Mouse (Mus musculus) MEL (cell line): ENCODE measurements around the gene T2. TPM values are rescaled to one million over a fixed set of nuclear protein-coding genes. Genes with fewer than 3 reads are reported as not detected.

ENCODE experiments used
- DNase-seq: peaks from one replicate; pipeline ENCODE4 v3.0.0; 2011; ENCODE audit warnings: low read depth, low spot score
- H3K27ac ChIP-seq: 2 replicates; pipeline ENCODE4 v1.5.1; 2012; ENCODE audit warnings: low read depth, mild to moderate bottlenecking, control low read depth, low read length, moderate library complexity; ENCODE audit not compliant: control insufficient read depth
- H3K27me3 ChIP-seq, 2 experiments: fragments of 150-350 bp in 1 of 2; sonication (generic) in 1 of 2; 2 replicates each; pipeline ENCODE4 v1.6.1; 2012; ENCODE audit warnings: low read length in 2 of 2, mild to moderate bottlenecking in 2 of 2, improper control_type of control experiment in 1 of 2, moderate library complexity in 1 of 2; ENCODE audit not compliant: insufficient read depth in 2 of 2, control insufficient read depth in 1 of 2
- H3K36me3 ChIP-seq, 2 experiments: 2 replicates each; pipeline ENCODE4 v1.6.1; 2012 to 2014; ENCODE audit warnings: low read length in 2 of 2, improper control_type of control experiment in 1 of 2, inconsistent platforms in 1 of 2, mild to moderate bottlenecking in 1 of 2; ENCODE audit not compliant: insufficient read depth in 2 of 2, control insufficient read depth in 1 of 2
- H3K4me1 ChIP-seq, 2 experiments: fragments of 150-350 bp in 1 of 2; sonication (generic) in 1 of 2; 2 replicates each; pipeline ENCODE4 v1.6.1; 2012; ENCODE audit warnings: low read length in 2 of 2, improper control_type of control experiment in 1 of 2, mild to moderate bottlenecking in 1 of 2; ENCODE audit not compliant: insufficient read depth in 2 of 2, control insufficient read depth in 1 of 2
- H3K4me3 ChIP-seq, 2 experiments: fragments of 150-350 bp in 1 of 2; sonication (generic) in 1 of 2; 2 replicates each; pipeline ENCODE4 v1.5.1; 2012; ENCODE audit warnings: low read depth in 2 of 2, low read length in 2 of 2, mild to moderate bottlenecking in 2 of 2, moderate library complexity in 2 of 2, control low read depth in 1 of 2, improper control_type of control experiment in 1 of 2; ENCODE audit not compliant: control insufficient read depth in 1 of 2, insufficient read depth in 1 of 2
- H3K79me2 ChIP-seq: 2 replicates; pipeline ENCODE4 v1.6.1; 2012; ENCODE audit warnings: mild to moderate bottlenecking, low read length, moderate library complexity; ENCODE audit not compliant: control insufficient read depth, poor library complexity, insufficient read depth
- H3K9ac ChIP-seq: 2 replicates; pipeline ENCODE4 v1.6.1; 2012; ENCODE audit warnings: low read depth, mild to moderate bottlenecking, control low read depth, low read length, moderate library complexity; ENCODE audit not compliant: control insufficient read depth, poor library complexity, severe bottlenecking
- H3K9me3 ChIP-seq: fragments of 150-350 bp; sonication (generic); replicated peaks from 2 replicates; pipeline ENCODE4 v1.6.1; 2012; ENCODE audit warnings: mild to moderate bottlenecking, low read length, improper control_type of control experiment, moderate library complexity; ENCODE audit not compliant: insufficient read depth
- CHD1 ChIP-seq: IDR thresholded peaks from 2 replicates; pipeline ENCODE4 v1.6.1; 2012; ENCODE audit warnings: low read depth, mild to moderate bottlenecking, inconsistent platforms, low read length, improper control_type of control experiment
- CTCF ChIP-seq, 3 experiments: IDR thresholded peaks in 2 of 3; conservative IDR thresholded peaks in 1 of 3; 2 replicates each; pipeline ENCODE4 v1.5.1; 2011 to 2012; ENCODE audit warnings: low read length in 3 of 3, low read depth in 2 of 3, mild to moderate bottlenecking in 2 of 3, improper control_type of control experiment in 1 of 3, inconsistent platforms in 1 of 3, mixed read lengths in 1 of 3, moderate library complexity in 1 of 3; ENCODE audit not compliant: control insufficient read depth in 1 of 3, insufficient read depth in 1 of 3, poor library complexity in 1 of 3, severe bottlenecking in 1 of 3
- E2F4 ChIP-seq: IDR thresholded peaks from 2 replicates; pipeline ENCODE4 v1.6.1; 2011; ENCODE audit warnings: low read depth, low read length, improper control_type of control experiment, borderline replicate concordance
- ELF1 ChIP-seq: IDR thresholded peaks from 2 replicates; pipeline ENCODE4 v1.6.1; 2014; ENCODE audit warnings: low read depth, mild to moderate bottlenecking, inconsistent platforms, low read length, improper control_type of control experiment, moderate library complexity
- EP300 ChIP-seq, 2 experiments: IDR thresholded peaks; 2 replicates each; pipeline ENCODE4 v1.6.1; 2011; ENCODE audit warnings: improper control_type of control experiment in 2 of 2, low read length in 2 of 2, low read depth in 1 of 2, mild to moderate bottlenecking in 1 of 2
- ETS1 ChIP-seq: IDR thresholded peaks from 2 replicates; pipeline ENCODE4 v1.6.1; 2012; ENCODE audit warnings: low read depth, mild to moderate bottlenecking, inconsistent platforms, low read length, improper control_type of control experiment, moderate library complexity
- GABPA ChIP-seq: IDR thresholded peaks from 2 replicates; pipeline ENCODE4 v1.6.1; 2012; ENCODE audit warnings: low read depth, mild to moderate bottlenecking, inconsistent platforms, low read length, improper control_type of control experiment, moderate library complexity
- KAT2A ChIP-seq: conservative IDR thresholded peaks from 2 replicates; pipeline ENCODE4 v1.6.1; 2012; ENCODE audit warnings: low read depth, low read length, improper control_type of control experiment, inconsistent platforms
- MAFK ChIP-seq: IDR thresholded peaks from 2 replicates; pipeline ENCODE4 v1.6.1; 2011; ENCODE audit warnings: low read depth, mild to moderate bottlenecking, low read length, improper control_type of control experiment, borderline replicate concordance
- MAX ChIP-seq: IDR thresholded peaks from 2 replicates; pipeline ENCODE4 v1.6.1; 2011; ENCODE audit warnings: low read length, improper control_type of control experiment
- MAZ ChIP-seq: IDR thresholded peaks from 2 replicates; pipeline ENCODE4 v1.6.1; 2012; ENCODE audit warnings: low read depth, mild to moderate bottlenecking, inconsistent platforms, low read length, improper control_type of control experiment
- MEF2A ChIP-seq: IDR thresholded peaks from 2 replicates; pipeline ENCODE4 v1.6.1; 2014; ENCODE audit warnings: low read depth, mild to moderate bottlenecking, inconsistent platforms, low read length, improper control_type of control experiment; ENCODE audit not compliant: poor library complexity, insufficient replicate concordance, severe bottlenecking; ENCODE audit errors: extremely low read depth
- MXI1 ChIP-seq: IDR thresholded peaks from 2 replicates; pipeline ENCODE4 v1.6.1; 2011; ENCODE audit warnings: mild to moderate bottlenecking, low read depth, low read length, improper control_type of control experiment
- NRF1 ChIP-seq: IDR thresholded peaks from 2 replicates; pipeline ENCODE4 v1.6.1; 2014; ENCODE audit warnings: low read depth, mild to moderate bottlenecking, inconsistent platforms, low read length, improper control_type of control experiment, moderate library complexity; ENCODE audit not compliant: poor library complexity, insufficient read depth, severe bottlenecking
- POLR2AphosphoS2 ChIP-seq: IDR thresholded peaks from 2 replicates; pipeline ENCODE4 v1.6.1; 2011; ENCODE audit warnings: low read length, improper control_type of control experiment
- RAD21 ChIP-seq: IDR thresholded peaks from 2 replicates; pipeline ENCODE4 v1.6.1; 2011; ENCODE audit warnings: mild to moderate bottlenecking, low read depth, low read length, improper control_type of control experiment
- SIN3A ChIP-seq: IDR thresholded peaks from 2 replicates; pipeline ENCODE4 v1.6.1; 2012; ENCODE audit warnings: low read length, improper control_type of control experiment, inconsistent platforms
- SMC3 ChIP-seq: IDR thresholded peaks from 2 replicates; pipeline ENCODE4 v1.6.1; 2011; ENCODE audit warnings: low read depth, low read length, improper control_type of control experiment
- TCF12 ChIP-seq: IDR thresholded peaks from 2 replicates; pipeline ENCODE4 v1.6.1; 2014; ENCODE audit warnings: low read depth, mild to moderate bottlenecking, inconsistent platforms, low read length, improper control_type of control experiment, moderate library complexity
- USF2 ChIP-seq, 2 experiments: IDR thresholded peaks; 2 replicates each; pipeline ENCODE4 v1.6.1; 2011 to 2012; ENCODE audit warnings: improper control_type of control experiment in 2 of 2, low read length in 2 of 2, borderline replicate concordance in 1 of 2, inconsistent platforms in 1 of 2, low read depth in 1 of 2, mild to moderate bottlenecking in 1 of 2; ENCODE audit not compliant: insufficient read depth in 1 of 2
- ZC3H11A ChIP-seq: IDR thresholded peaks from 2 replicates; pipeline ENCODE4 v1.6.1; 2012; ENCODE audit warnings: low read depth, mild to moderate bottlenecking, inconsistent platforms, low read length, improper control_type of control experiment
- ZKSCAN1 ChIP-seq: IDR thresholded peaks from 2 replicates; pipeline ENCODE4 v1.6.1; 2012; ENCODE audit warnings: low read depth, mild to moderate bottlenecking, inconsistent platforms, low read length, improper control_type of control experiment, moderate library complexity
- polyA plus RNA-seq, 2 experiments: library from polyadenylated mRNA; stranded (reverse) in 1 of 2; unstranded in 1 of 2; fragments of >175 nt in 1 of 2; fragments of >200 nt in 1 of 2; gene quantifications; 2 replicates each; pipeline versions ENCODE4 v1.2.1 to v1.2.4; 2012; ENCODE audit warnings: low replicate concordance in 2 of 2, low read depth in 1 of 2; ENCODE audit not compliant: insufficient read length in 2 of 2, insufficient read depth in 1 of 2, missing spikeins in 1 of 2
- total RNA-seq: library from RNA; depleted of rRNA; stranded (reverse); fragments of 300-350 nt; gene quantifications from 2 replicates; pipeline ENCODE4 v1.2.3, GENCODE M21; 2012

T2 gene
- total and polyA plus RNA-seq, 3 experiments, result 0.15 TPM; not detected in 2

GRCm38 (mm10) chr17:8343416-8343815 lies 12.4 kb upstream of the T2 start:
- Histone ChIP-seq H3K27me3 (no peaks in the 10 kb centered on the region), H3K9ac (no peak overlapping the region), H3K36me3 (no peaks in the 10 kb centered on the region), H3K4me3 (no peak overlapping the region), H3K9me3 (no peaks in the 10 kb centered on the region), H3K4me1 (no peaks in the 10 kb centered on the region), H3K79me2 (no peaks in the 10 kb centered on the region), H3K27ac (no peak overlapping the region)
- TF ChIP-seq EP300 (IDR thresholded peaks at IDR 0.05; ENCODE audit: low read depth in 1 of 2, low read length in 2 of 2), result no peak
- TF ChIP-seq USF2 (IDR thresholded peaks at IDR 0.05; ENCODE audit: borderline replicate concordance in 1 of 2, insufficient read depth in 1 of 2, low read depth in 1 of 2, low read length in 2 of 2), result no peak
- no peak for TF ChIP-seq NRF1
- no peak for TF ChIP-seq E2F4
- no peak for TF ChIP-seq KAT2A
- TF ChIP-seq TCF12, result no peak
- no peak for TF ChIP-seq SIN3A
- no peak for TF ChIP-seq GABPA
- TF ChIP-seq MXI1, result no peak
- TF ChIP-seq MAFK, result no peak
- TF ChIP-seq ZC3H11A, result no peak
- no peak for TF ChIP-seq MEF2A
- TF ChIP-seq CHD1, result no peak
- no peak for DNase-seq

- no peaks in the 10 kb centered on the region for H3K79me2 ChIP-seq
- no peaks in the 10 kb centered on the region for H3K9me3 ChIP-seq
- TF ChIP-seq ZC3H11A, result no peak
- TF ChIP-seq ETS1, result no peak
- no peak for TF ChIP-seq SIN3A
- TF ChIP-seq POLR2AphosphoS2, result no peak
- no peak for TF ChIP-seq USF2 (IDR thresholded peaks at IDR 0.05; ENCODE audit: borderline replicate concordance in 1 of 2, insufficient read depth in 1 of 2, low read depth in 1 of 2, low read length in 2 of 2)
- no peak for TF ChIP-seq MAFK
- no peak for TF ChIP-seq ZKSCAN1
- TF ChIP-seq RAD21, result no peak
- no peak for TF ChIP-seq MAX
- no peak for TF ChIP-seq SMC3
- no peak for TF ChIP-seq CHD1
- TF ChIP-seq ELF1, result no peak
- no peak; a peak in 1 of 6 replicates for TF ChIP-seq CTCF (IDR thresholded peaks at IDR 0.05 in 2 of 3, conservative IDR thresholded peaks at IDR 0.05 in 1 of 3; ENCODE audit: control insufficient read depth in 1 of 3, insufficient read depth in 1 of 3, low read depth in 2 of 3, low read length in 3 of 3, poor library complexity in 1 of 3, severe bottlenecking in 1 of 3)
- no peak for TF ChIP-seq KAT2A
- TF ChIP-seq MAZ, result no peak
- no peaks in the 10 kb centered on the region for H3K36me3 ChIP-seq
- no peak for DNase-seq
- no peak overlapping the region for H3K9ac ChIP-seq
- no peak overlapping the region for H3K4me3 ChIP-seq
- H3K4me1 ChIP-seq, result no peaks in the 10 kb centered on the region
- H3K27me3 ChIP-seq, result no peaks in the 10 kb centered on the region; a peak in 3 of 4 replicates
- no peak overlapping the region for H3K27ac ChIP-seq
These were observed 8.0 kb upstream of the T2 start for GRCm38 (mm10) chr17:8347765-8348285.
